Mouse (Mus musculus) activated CD4-positive, CD25-positive, alpha-beta regulatory T cell, adult 4 months (primary cell): ENCODE data around the gene Mfsd10. TPM values are rescaled to one million over a fixed set of nuclear protein-coding genes. Genes with fewer than 3 reads are reported as not detected.
"Not testable (repeated sequence)": the region's sequence is repeated elsewhere in the genome, so short reads cannot be mapped to it uniquely, and the experiment has no call there.

Experiments used
- ATAC-seq: one replicate; pipeline ENCODE4 v1.8.0; 2017
- polyA plus RNA-seq, 2 experiments: library from polyadenylated mRNA; unstranded; fragments of 100-300 nt; shearing (Covaris generic); gene quantifications; one replicate each; pipeline ENCODE4 v1.2.1; 2017

Gene Mfsd10
- polyA plus RNA-seq, 2 experiments from 2014 or later, result 70.0 to 77.6 TPM

DNA sequence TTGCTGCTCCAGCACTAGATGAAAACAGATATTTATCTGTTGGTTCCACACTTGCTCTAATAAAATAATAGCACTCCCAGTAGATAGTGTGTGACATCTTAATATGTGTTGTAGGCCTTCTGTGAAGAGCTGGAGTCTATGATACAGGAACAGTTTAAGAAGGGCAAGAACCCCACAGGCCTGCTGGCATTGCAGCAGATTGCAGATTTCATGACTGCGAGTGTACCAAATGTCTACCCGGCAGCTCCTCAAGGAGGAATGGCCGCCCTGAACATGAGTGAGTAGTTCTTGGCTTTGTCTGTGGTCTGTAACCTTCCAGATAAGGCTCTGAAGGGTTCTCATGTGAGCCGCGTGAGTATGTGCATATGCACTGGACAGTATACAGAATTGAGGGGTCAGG is 32.4 kb downstream of the Mfsd10 start:
- no peak for ATAC-seq

DNA sequence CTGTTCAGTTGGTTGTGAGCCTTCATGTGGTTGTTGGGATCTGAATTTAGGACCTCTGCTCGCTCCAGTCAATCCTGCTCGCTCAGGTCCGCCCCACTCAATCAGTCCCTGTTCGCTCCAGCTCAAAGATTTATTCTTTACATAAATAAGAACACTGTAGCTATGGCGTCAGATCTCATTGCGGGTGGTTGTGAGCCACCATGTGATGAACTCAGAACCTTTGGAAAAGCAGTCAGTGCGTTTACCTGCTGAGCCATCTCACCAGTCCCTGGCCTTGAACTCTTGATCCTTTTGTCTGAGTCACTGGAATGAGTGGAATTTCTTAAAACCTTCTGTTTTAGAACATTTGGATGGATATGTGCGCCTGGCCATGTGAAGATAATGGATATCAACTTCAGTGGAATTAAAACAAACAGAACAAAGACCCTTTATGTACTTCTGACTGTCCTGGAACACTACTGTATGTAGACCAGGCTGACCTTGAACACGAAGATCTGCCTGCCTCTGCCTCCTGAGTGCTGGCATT is 43.7 kb downstream of the Mfsd10 start:
- no peak for ATAC-seq

DNA sequence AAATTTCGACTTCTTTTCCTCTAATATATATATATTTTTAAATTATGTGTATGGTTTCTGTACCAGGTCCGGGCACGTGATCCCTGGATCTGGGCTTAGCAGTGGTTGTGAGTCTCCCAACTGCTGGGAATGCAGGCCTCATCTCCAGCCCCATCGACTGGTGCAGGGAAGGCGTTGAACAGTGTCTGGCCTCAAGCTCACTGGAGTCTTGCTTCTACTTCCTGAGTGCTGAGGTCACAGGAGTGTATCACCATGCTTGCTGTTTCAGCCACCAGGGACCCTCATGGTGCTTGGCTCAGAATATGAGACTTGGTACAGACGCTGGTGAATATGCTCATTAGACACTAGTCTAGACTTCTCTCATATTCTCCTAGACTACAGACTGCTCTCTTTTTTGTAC is 44.3 kb downstream of the Mfsd10 start:
- no peak for ATAC-seq

DNA sequence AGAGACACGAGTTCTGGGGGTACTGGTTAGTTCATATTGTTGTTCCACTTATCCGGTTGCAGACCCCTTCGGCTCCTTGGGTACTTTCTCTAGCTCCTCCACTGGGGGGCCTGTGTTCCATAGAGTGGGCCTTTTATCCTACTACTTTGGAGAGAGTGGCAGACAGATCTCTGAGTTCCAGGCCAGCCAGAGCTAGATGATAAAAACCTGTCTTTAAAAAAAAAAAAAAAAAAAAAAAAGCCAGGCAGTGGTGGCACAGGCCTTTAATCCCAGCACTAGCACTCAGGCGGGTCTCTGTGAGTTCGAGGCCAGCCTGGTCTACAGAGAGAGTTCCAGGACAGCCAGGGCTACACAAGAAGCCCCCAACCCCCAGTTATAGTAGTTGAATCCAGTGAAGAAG is 44.8 kb downstream of the Mfsd10 start:
- not testable (repeated sequence) for ATAC-seq

DNA sequence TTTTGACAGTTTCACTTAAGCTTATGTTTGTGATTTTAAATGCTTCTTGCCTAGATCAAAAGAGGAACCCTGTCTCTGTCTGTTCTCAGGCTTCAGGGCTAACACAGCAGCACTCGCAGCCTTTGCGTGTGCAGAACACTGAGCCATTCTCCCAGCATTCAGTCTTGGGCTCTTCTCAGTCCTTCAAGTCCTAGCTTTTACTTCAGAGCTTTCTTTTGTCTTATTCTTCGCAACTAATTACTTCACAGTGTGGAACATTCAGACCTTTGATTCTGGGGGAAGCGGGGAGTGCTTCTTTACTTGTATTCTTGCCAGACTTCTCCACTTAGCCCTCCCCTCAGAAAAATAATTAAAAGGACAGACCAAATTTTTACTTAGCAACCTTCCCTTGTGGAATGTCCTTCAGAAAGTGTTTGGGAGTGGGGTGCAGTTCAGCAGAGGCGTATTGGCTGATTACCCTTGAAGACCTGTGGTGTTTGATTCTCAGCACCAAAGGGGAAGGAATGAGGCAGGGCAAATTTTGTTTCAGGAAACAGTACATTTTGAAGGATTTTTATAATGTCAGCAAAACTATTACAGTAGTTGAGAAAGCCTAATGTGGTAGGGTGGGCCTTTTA is 45.5 kb downstream of the Mfsd10 start:
- no peak for ATAC-seq

DNA sequence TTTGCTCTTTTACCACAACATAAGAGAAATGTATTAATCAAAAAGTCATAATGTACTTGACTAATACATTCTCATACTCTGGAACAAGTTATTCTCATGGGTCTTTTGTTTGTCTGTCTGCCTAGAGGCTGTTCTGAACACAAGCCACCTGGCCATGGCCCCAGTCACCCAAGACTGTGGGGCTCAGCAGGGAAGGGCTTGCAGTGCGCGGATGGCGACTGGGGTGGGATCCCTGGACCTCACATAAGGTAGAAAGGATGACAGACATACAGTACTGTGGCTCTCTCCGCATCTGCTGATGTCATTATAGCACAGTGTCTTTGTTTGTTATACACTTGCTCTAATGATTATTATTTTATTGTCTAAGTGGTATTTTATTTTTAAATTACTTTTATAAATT is 46.3 kb downstream of the Mfsd10 start:
- no peak for ATAC-seq

DNA sequence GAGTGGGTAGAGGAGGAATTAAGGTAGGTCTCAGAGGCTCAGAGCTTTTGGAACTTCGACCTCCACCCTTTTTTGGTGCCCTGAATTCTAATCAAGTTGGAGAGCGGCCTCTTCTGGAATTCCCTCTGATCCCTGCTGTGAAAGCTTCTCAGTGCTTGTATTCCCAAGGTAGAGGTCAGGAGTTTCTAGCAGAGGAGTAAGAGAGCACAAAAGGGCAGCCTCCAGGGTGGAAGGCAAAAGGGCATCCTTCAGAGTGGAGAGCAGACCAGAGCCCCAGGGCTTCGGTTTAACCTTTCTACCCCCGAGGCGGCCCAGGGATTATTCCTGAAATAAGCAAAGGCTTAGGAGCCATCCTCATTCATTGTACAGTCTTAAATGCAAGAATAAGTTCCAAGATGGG is 47.0 kb downstream of the Mfsd10 start:
- no peak for ATAC-seq

DNA sequence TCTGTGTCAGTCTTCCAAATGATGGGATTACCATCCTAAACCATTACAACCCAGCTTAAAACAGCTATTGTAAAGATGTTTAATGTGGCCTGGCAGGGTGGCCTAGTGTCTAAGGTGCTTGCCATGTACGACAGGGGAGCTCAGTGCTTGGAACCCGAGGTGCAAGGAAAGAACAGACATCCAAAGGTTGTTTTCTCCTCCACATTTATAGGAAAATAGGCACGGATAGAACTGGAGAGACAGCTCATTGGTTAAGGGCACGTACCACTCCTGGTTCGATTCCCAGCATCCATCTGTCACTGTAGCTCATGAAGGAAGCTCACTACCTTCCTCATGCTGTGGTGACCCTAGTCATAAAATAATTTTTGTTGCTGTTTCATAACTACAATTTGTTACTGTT is 49.1 kb downstream of the Mfsd10 start:
- no peak for ATAC-seq

DNA sequence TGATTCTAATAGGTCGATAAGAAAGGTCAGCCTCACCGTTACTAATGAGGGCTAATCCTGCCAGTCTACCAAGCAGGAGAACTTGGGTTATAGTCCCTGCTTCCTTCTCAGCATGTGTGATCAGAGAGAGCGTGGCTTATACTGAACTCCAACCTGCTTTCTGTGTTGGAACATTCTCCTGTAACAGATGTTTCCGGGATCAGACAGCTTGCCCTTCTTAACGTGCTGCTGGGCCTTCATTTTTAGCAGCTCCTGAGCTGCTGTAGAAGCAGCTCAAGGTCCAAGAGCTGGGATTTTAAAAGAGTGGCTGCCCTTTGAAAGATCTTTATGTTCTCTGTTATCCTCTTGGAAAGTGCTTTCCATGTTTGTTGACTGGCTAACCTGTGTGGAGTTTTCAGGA is 51.8 kb downstream of the Mfsd10 start:
- no peak for ATAC-seq

Other genes with a start within 250 kb of the Mfsd10 start
- 10 to 100 TPM; 23.4 to 24.8 TPM for gene Tnip2, start 123.2 kb downstream of the Mfsd10 start, polyA plus RNA-seq
- gene Sh3bp2, start 111.4 kb downstream of the Mfsd10 start, polyA plus RNA-seq, result 1 to 10 TPM; 4.0 to 9.6 TPM
- 100 to 1,000 TPM in 1 of 2 experiments, 10 to 100 TPM in 1; 98.4 to 118 TPM for gene Add1, start 63.5 kb downstream of the Mfsd10 start, polyA plus RNA-seq
- 10 to 100 TPM; 22.4 to 26.0 TPM for gene Nop14, start 22.9 kb upstream of the Mfsd10 start, polyA plus RNA-seq
- 1 to 10 TPM; 4.3 to 6.2 TPM for gene Grk4, start 23.2 kb upstream of the Mfsd10 start, polyA plus RNA-seq
- gene Htt, start 124.5 kb upstream of the Mfsd10 start, polyA plus RNA-seq, result 10 to 100 TPM; 12.7 to 17.9 TPM